Mouse (Mus musculus): ENCODE measurements around the gene Gm10320. TPM values are rescaled to one million over a fixed set of nuclear protein-coding genes. Genes with fewer than 3 reads are reported as not detected.

Gm10320 gene
- total RNA-seq, 2 experiments from 2014 or later: not detected

DNA sequence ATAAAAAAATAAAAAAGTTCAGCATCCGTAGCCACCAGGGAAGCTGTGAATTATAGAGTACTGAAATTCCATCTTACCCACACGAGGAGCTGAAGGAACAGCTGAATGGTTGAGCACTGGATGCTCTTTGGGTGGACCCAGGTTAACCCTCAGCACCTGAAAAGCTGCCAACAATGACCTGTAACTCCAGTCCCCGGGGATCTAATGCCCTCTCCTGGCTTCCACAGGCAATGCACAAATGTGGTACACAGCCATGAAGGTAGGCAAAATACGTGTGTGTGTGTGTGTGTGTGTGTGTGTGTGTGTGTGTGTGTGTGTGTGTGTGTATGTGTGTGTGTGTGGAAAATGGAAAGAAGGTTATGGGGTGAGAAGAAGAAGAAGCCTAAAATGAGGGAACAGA, 30.3 kb downstream of the Gm10320 start:
- DNase-seq: no peak

DNA sequence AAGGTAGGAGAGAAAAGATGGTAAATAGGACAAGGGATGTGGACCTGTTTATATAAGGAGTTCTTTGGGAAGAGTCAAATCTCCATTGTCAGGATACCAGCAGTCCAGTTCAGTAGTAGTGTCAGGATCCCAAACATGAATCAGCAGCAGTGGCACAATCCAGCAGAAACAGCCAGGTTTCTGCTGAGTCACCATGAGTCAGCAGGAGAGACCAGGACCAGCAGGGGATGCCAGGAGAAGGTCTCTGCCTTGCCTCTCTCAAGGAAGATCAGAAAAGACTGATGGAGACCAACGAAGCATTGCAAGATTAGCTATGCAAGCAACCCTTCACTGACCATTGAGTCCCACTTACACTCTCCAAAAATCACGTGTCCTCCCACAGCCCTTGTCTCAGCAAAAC, 35.4 kb downstream of the Gm10320 start:
- DNase-seq: no peak

DNA sequence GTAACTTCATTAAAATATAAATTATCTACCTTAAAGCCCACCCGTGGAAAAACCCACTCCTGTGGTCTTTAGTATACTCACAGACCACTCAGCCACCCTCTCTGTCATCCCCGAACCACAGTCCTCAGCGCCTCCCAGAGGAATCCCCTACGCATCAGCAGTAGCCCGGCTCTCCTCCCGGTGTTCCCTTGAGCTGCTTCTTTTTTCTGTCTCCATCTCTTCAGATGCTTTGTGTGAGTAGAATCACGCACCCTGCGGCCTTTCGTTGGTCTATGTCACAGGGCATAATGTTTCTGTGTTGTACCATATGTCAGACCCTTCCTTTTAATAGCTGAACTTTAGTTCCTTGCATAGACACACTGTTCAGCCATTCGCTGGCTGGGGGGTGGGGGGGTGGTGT, 36.2 kb downstream of the Gm10320 start:
- no peak for DNase-seq

DNA sequence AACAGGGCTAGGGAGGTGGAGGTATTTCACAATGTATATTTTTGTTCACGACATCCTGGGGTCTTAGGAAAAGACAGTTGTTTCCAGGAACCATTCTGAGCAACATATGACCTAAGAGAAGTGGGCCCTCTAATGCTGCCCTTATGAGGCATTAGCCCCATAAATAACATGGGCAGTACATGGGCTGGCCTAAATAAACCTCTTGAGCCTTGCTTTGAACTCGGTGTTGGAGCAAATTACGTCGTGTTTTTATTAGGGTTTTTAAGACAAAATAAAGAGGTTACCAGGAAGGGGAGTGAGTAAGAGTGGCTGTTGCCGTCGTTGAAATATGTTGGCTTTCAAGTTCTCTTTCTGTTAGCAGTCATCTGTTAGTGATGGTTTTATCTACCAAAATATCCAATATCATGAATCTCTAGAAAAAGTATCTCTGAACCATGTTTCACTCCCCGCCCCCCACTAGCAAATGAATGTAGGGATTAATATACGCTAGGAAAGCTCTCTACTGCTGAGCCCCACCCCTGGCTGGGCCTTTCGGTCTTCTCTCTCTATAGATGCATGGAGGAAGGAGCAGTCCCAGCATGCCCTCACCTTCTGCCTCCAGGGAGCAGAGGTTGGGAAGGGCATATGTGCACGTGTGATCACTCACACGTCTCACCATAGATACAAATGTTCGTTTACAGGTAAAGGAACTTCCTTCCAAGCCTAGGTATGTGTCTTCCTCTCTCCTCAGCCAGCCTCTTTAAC, 37.4 kb downstream of the Gm10320 start:
- DNase-seq: no peak

DNA sequence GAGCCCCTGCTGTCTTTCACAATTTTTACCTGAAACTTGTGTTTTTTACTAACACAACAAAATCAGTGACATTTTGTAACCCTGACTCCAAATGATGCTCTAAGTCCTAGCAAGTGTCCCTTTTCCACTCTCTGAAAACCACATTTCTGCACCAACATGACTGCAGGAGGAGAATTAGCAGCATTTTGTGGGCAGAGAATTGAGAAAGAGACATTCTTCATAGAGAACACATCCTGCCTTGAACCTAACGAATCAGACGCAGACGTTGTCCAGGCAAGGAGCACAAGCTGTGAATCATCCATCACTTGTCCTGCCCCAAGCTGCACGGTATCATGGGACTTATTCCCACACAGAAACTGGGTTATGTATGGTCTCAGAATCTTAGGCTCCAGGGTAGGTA, 38.7 kb downstream of the Gm10320 start:
- no peak for DNase-seq

DNA sequence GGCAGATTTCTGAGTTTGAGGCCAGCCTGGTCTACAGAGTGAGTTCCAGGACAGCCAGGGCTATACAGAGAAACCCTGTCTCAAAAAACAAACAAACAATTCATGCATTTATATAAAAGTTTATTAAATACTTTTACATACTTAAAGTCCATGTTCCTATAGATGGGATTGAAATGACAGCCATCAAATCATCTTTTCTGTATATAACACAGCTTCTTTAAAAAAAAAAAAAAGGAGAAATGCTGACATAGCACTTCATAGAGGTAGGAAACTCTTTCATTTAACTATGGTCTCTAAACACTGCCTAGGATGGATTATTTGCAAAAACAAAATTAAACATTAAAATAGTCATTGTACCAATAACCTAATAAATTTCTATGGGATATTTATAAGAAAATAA, 43.1 kb downstream of the Gm10320 start:
- no peak for DNase-seq

DNA sequence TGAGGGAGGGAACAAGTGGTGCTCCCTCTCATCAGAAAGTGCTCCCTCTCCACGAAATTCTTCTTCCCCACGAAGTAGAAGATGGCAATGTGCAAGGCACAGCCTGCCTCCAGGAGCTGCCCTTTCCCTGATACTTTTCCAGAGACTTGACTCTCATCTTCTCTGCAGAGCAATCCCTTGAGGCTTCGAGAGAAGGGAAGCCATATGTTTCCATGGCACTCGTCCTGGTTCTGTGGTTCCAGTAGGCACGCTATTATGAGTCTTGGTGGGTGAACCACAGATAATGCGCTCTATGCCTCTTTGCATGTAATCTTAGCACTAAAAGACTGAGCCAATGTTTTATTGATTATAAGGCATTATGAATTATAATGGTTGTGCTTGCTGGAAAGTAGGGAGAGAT, 44.1 kb downstream of the Gm10320 start:
- DNase-seq: no peak

DNA sequence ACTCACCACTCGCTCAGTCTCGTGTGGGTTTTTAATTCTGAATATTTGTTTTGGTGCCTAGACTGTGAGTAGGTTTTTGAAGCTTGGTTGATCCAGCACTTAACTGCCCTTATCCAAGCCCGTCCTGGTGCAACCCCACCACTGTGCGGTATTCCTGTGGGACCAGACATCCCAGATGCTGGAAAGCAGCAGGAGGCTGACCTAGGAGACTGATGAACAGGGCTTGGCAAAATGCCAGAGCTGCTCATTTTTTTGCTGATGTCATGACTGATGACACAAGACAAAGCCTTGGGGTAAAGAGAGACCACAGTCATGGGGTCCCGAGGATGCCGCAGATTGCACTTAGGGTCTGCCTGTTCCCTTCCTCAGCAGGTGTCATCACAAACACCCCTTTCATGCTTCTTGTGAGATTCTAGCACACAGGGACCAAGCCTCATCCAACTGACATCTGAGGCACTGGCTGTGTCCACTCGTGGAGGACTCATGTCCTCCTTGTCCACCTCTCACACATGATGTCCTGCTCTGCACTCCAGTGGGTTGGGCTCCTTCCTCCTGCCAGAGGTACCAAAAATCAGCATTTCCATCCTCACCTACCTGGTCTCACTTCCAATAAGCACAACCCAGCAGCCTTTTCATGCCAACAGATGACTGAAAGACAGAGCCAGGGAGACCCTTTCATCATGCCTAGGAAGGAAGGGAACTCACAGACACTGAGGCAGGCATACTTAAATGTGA, 46.2 kb downstream of the Gm10320 start:
- DNase-seq: no peak

DNA sequence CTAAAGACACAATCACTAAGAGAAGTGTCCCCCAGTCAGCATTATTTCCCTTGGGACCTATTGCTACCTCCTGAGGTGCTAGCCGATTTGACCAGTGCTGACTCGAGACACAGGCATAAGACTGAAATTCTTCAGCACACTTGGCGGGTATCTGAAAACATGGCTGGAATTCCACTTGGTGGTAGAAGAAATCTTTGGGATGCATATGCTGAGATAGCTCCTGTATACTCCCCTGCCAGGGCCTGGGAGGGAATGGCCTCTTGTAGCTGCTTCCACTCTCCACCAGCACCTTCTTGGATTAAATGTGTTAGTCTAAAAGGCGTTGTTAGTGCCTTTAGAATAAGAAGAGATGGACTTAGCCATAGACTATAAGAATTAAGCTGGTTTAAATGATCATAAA, 50.8 kb downstream of the Gm10320 start:
- no peak for DNase-seq

DNA sequence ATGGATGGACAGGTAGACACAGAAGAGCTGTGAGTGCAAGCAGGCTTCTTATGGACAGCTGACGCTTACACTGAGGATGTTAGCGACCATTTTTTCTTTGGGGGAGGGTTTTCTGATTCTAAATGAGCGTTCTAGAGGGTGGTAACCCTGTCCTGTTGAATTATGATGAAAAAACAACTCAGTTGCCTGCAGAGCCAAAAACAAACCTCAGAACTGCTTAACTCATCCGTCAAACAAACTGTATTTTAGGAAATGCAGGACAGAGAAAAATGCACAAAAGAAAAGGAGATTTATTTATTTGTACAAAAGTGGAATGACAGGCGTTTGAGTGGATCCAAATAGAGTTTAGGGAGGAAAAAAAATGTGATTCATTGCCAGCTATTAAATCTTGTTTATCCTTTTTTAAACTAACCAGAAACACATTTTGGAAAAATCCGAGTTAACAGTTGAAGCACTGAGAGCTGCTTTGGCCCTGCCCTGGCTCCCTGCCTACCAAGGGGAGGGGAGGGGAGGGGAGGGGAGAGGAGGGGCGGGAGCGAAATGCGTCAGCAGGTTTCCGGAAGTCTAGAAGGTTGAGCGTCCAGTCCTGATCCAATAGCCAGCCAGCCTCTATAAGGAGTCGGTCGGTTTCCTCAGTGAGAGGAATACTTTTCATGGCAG, 51.4 kb downstream of the Gm10320 start:
- no peak for DNase-seq

Other genes with a start within 250 kb of the Gm10320 start
- 1 to 10 TPM; 5.4 to 7.5 TPM for gene Utp15, start 229.0 kb downstream of the Gm10320 start, total RNA-seq (2021)
- 10 to 100 TPM; 39.7 to 43.5 TPM for gene Ankra2, start 228.9 kb downstream of the Gm10320 start, total RNA-seq (2021)
- gene Gm21976, start 212.1 kb downstream of the Gm10320 start, total RNA-seq (2021): not detected
- 100 to 1,000 TPM; 195 to 218 TPM for gene Btf3, start 175.0 kb downstream of the Gm10320 start, total RNA-seq (2021)
- gene Foxd1, start 137.8 kb downstream of the Gm10320 start, total RNA-seq (2021): under 1 TPM; 0.05 to 0.08 TPM
- gene Tmem174, start 145.4 kb upstream of the Gm10320 start, total RNA-seq (2021): not detected
- 10 to 100 TPM in 1 of 2 experiments, 1 to 10 TPM in 1; 5.8 to 10.2 TPM for gene Tmem171, start 202.8 kb upstream of the Gm10320 start, total RNA-seq (2021)